Mouse (Mus musculus) gastrocnemius, adult 18-20 months (tissue): ENCODE data around the gene Gabrr3. TPM values are rescaled to one million over a fixed set of nuclear protein-coding genes. Genes with fewer than 3 reads are reported as not detected.
"Not testable (repeated sequence)": the region's sequence is repeated elsewhere in the genome, so short reads cannot be mapped to it uniquely, and the experiment has no call there.

ENCODE experiments used
- DNase-seq: peaks from one replicate; pipeline ENCODE4 v3.0.0; 2021; ENCODE audit warnings: low spot score
- long read RNA-seq, 2 experiments: library from polyadenylated mRNA; stranded (forward); transcript quantifications; one replicate each; pipeline ENCODE4 v2.0.0; 2021
- total RNA-seq, 2 experiments: library from RNA; stranded (reverse); gene quantifications; 2 replicates each; pipeline ENCODE4 v1.2.3; 2021

Gabrr3 gene
- not detected for total RNA-seq
- long read RNA-seq, experiment 1, result 0 reads
- long read RNA-seq, experiment 2, result 0 reads

GRCm38 (mm10) chr16:59407032-59407431, at the start of gene Gabrr3:
Gabrr3 (plus strand) TSS chr16:59407332.
- DNase-seq, result no peak

DNA sequence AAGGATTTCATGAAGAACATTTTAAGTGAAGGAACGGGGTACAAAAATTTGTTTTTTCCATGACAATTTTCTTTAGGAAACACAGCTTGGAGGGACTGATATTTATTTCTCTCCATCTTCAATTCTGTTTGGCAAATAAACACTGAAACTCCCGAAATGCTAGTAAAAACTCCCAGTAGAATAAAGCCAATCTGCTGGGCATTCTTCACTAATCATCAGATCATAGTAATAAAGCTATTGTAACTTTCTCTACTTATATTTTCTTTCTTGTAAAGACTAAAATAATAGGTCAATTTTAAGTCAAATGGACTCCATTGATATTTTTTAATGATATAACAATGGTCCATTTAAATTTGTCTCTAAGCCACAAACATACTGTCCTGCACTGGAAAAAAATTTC, 43.2 kb upstream of the Gabrr3 start, which contains the start of gene Olfr209:
Gene Olfr209 (minus strand): TSS at position 101 of the 400 bp plus-strand sequence.
- no peak for DNase-seq

DNA sequence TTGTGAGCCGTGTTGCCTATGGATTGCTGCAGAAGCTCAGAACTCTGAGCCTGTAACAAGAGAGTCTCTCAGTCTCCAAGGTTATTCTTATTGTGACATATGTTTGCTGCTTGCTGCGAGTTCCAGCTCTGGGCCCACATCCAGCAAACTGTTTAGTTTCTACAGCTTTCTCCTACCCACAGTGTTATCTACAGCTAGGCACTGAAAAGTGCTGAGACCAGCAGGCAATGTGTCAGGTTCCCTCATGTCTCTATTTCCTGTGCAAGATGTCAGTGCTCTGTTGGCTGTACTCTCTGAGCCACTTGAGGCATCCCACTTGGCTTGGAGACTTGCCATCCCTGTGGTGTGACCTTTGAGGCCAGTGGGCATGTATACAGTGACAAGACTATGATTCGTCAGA, 13.8 kb upstream of the Gabrr3 start:
- no peak for DNase-seq

- no peak for DNase-seq
These were observed 6.0 kb upstream of the Gabrr3 start for GRCm38 (mm10) chr16:59401102-59401501.

GRCm38 (mm10) chr16:59401985-59402384, 5.1 kb upstream of the Gabrr3 start:
- no peak for DNase-seq

DNA sequence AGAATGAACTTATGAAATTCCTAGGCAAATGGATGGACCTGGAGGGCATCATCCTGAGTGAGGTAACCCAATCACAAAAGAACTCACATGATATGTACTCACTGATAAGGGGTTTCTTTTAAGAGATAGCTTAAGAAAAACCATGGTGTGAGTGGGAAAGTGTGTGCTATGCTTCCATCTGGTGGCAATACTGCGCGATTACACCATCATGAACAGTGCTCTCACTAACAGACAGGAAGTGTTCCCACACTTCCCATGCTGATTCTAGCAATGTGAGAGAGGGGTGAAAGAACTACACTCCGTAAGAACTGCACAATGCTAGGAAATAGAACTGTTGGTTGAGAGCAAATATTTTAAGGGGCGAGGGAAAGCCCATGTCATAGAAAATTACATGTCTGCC, 3.4 kb upstream of the Gabrr3 start:
- no peak for DNase-seq

DNA sequence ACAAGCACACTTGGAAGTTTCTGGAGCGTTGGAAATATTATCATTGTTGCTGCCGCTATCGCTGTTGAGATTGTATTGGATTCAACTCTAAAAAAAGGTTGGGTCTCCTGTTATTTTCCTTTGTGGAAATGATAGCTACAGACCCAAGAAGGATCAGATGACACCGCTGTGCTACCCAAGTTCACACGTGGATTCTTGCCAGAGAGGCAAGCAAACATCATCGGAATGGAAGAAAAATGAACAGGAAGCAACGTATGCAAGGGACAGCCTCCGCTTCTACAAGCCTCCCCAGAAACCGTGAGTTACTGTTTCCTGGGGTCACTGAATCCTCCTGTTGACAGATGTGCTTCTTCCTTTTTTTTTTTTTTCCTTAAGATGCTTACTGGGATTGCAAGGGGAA, 2.3 kb upstream of the Gabrr3 start:
- no peak for DNase-seq

GRCm38 (mm10) chr16:59409341-59409748, 2.2 kb downstream of the Gabrr3 start:
- DNase-seq, result no peak

GRCm38 (mm10) chr16:59409800-59410199, 2.7 kb downstream of the Gabrr3 start:
- DNase-seq, result no peak

GRCm38 (mm10) chr16:59413475-59413874, 6.3 kb downstream of the Gabrr3 start:
- DNase-seq, result no peak

DNA sequence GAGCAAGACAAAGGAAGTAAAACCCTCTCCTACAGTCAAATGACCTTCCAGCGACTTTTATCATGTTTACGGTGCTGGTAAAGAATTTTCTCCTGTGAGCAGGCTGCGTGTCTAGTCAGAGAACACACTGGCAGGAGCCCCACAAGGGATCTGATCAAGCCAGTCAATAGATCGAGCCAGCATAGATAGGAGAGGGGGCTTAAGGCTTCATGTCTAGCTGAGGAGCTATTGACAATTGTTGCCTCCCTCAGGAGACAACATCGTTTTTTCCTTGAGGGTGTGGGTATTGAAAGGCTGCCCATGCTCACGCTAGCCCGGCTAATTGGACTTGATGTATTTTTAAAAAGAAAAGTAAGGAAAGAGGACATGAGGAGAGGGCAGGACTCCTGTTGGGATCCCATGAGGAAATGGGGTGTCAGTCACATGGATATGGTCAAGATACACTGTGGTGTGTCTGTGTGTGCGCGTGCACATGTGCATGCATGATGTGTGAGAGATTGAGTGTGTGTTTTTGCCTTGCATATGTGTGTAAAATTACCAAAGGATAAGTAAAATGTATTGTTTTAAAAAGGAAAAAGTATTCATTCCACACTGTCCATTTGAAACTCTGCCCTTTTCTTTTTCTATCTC, 13.2 kb downstream of the Gabrr3 start:
- no peak for DNase-seq

GRCm38 (mm10) chr16:59420867-59421251, 13.7 kb downstream of the Gabrr3 start:
- peak; percentile 64 for DNase-seq

GRCm38 (mm10) chr16:59421571-59422345, 14.6 kb downstream of the Gabrr3 start:
- DNase-seq, result no peak

GRCm38 (mm10) chr16:59427960-59428359, 20.8 kb downstream of the Gabrr3 start:
- DNase-seq, result no peak

DNA sequence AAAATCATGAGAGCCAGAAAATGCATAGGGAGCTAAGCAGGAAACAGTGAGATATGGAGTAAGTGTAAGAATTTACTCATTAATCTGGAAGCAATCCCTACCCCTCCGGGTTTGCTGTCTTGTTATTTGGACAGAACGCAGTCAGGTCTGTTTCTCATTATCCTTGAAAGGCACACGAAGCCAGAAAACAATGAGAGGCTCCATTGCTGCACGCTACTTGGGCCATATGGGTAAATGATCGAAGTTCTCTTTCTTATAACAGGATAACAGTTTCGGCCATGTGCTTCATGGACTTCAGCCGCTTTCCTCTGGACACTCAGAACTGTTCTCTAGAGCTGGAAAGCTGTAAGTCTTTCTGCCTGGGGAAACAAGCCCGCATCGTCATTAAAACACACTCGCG, 26.0 kb downstream of the Gabrr3 start:
- no peak for DNase-seq

DNA sequence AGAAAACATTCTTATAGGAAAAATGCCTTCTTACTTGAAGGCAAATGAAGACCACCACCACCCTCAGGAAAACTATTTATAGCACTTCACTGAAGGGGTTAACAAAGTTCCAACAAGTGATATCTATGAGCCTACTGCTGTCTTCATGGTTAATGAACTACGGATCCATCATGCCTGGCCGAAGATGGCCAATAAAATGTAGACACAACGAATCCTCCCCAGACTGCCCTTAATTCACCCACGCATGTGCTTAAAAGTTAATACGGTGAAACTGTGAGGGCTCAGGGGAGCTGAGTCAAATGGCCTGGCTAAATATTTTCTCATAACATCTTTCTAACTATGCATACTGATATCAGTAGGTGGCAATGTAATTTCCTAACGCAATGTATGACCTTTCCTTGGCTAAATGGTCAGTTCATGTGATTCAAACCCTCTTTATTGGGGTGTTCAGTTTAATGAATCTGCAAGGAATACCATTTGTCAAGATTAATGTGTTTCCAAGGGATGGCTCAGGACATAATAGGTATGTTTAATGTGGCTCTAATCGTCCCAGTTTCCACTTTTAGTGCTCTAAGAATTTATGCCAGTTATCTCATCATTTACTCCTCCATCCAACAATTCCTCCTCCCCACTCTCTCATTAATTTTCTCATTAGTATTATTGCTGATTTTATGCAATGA, 37.9 kb downstream of the Gabrr3 start:
- no peak for DNase-seq

DNA sequence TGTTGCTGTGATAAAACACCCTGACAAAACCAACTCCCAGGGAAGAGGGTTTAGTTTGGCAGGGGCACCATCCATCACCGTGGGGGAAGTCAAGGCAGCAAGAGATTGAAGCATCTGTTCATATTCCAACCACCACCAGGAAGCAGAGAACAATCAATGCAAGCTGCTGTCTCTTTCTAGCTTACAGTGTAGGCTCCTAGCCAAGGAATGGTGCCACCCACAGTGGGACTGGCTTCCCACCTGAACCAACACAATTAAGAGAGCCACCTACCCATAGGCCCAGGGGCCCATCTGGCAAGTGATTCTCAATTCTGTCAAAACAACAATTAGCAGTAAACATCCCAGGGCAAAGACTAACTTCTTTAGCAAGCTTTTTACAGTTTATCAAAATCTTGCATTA, 41.0 kb downstream of the Gabrr3 start:
- DNase-seq, result no peak

- no peak for DNase-seq
These were observed 42.0 kb downstream of the Gabrr3 start for GRCm38 (mm10) chr16:59449092-59449491.

- DNase-seq, result no peak
These were observed 44.7 kb downstream of the Gabrr3 start for GRCm38 (mm10) chr16:59451813-59452212.

DNA sequence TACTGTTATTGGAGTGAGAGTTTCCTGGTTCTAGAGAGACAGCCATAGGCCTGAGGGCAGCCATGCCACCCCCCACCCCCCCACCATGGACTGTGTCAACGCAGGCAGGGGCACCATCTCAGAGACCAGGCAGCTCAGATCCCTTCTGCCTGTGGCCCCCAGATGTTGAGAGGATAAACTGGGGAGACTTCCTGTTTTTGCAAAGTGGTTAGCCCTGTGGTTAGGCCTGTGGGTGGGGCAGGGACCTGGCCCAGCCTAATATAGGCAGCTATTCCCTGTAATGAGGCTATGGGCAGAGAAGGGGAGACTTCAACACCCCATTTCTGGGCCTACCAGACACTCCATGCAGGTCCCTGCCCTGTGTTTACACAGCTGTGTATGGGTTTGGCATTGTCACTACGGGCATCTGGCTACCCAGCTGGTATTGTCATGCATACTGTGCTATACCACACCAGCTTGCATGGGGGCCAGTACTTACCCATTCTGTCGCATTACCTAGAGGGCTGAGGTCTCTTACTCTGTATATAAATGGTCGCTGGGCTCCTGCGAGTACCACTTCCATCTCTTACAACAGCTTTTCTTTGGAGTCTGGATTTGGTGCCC, 52.2 kb downstream of the Gabrr3 start:
- DNase-seq, result not testable (repeated sequence)

GRCm38 (mm10) chr16:59463567-59463966, 56.4 kb downstream of the Gabrr3 start:
- DNase-seq, result no peak

- DNase-seq, result no peak
These were observed 56.8 kb downstream of the Gabrr3 start for GRCm38 (mm10) chr16:59463973-59464372.
